In genomic region chr19:24183680-24184235, GRCm38 (mm10) we compare ENCODE assay signal across 25 mouse cellular contexts. TPM values are rescaled to one million over a fixed set of nuclear protein-coding genes. Genes with fewer than 3 reads are reported as not detected.
DNase-seq lines count a peak whose midpoint lies in the region; ATAC-seq and TF ChIP-seq lines count a peak whose summit lies in the region.
"Had no signal": no experiment of that assay in that cellular context is flagged by ENCODE, and none has a peak within 500 bp of the region (broad histone marks: within the 10 kb centered on the region; RNA-seq: fewer than 3 reads in every experiment).

No protein-coding gene starts in this region.

- H3K9ac ChIP-seq in kidney, embryonic 15.5 days = no peak overlapping the region
- H3K9ac ChIP-seq in midbrain, embryonic 11.5 days (ENCODE audit: low read length) = no peak overlapping the region
- H3K9ac ChIP-seq in midbrain, postnatal 0 days (replicated peaks; ENCODE audit: low read length, poor library complexity, severe bottlenecking) = no peak overlapping the region
- no peak overlapping the region for H3K9ac ChIP-seq in ES-Bruce4 (ENCODE audit: low read depth, poor library complexity, severe bottlenecking)
- H3K9ac ChIP-seq: forebrain, embryonic 15.5 days; heart, embryonic 12.5 days; heart, embryonic 15.5 days; hindbrain, embryonic 13.5 days had no signal

- no peak overlapping the region for H3K4me3 ChIP-seq in kidney, embryonic 15.5 days (replicated peaks)
- H3K4me3 ChIP-seq in kidney, adult 2 months (ENCODE audit: insufficient read depth, low read depth, low read length) = no peak overlapping the region
- no peak overlapping the region for H3K4me3 ChIP-seq in midbrain, embryonic 11.5 days (ENCODE audit: low read depth, low read length)
- H3K4me3 ChIP-seq in midbrain, postnatal 0 days (ENCODE audit: low read depth, low read length) = no peak overlapping the region
- peak overlapping the region; percentile 41 for H3K4me3 ChIP-seq in E14TG2a.4 (replicated peaks; ENCODE audit: low read length)
- H3K4me3 ChIP-seq in ES-Bruce4 (ENCODE audit: low read depth, low read length) = peak overlapping the region; percentile 34; the same call in 1 of the 2 replicates
- H3K4me3 ChIP-seq: forebrain, embryonic 10.5 days; forebrain, embryonic 15.5 days; heart, embryonic 12.5 days; heart, embryonic 15.5 days; hindbrain, embryonic 10.5 days; hindbrain, embryonic 13.5 days had no signal

- no peaks in the 10 kb centered on the region for H3K27me3 ChIP-seq in kidney, embryonic 15.5 days
- H3K27me3 ChIP-seq in kidney, adult 2 months (replicated peaks; ENCODE audit: control insufficient read depth, insufficient read depth, low read length) = no peaks in the 10 kb centered on the region
- no peaks in the 10 kb centered on the region for H3K27me3 ChIP-seq in midbrain, embryonic 11.5 days (ENCODE audit: control insufficient read depth, insufficient read depth, low read length)
- H3K27me3 ChIP-seq in midbrain, postnatal 0 days (ENCODE audit: insufficient read depth, low read length) = no peaks in the 10 kb centered on the region
- no peaks in the 10 kb centered on the region for H3K27me3 ChIP-seq in E14TG2a.4 (ENCODE audit: insufficient read depth, low read length)
- H3K27me3 ChIP-seq in ES-Bruce4 (ENCODE audit: control insufficient read depth, insufficient read depth, low read length, poor library complexity, severe bottlenecking) = no peaks in the 10 kb centered on the region
- H3K27me3 ChIP-seq: forebrain, embryonic 15.5 days; heart, embryonic 12.5 days; heart, embryonic 15.5 days; hindbrain, embryonic 13.5 days; Patski had no signal

- H3K36me3 ChIP-seq in kidney, embryonic 15.5 days = no peaks in the 10 kb centered on the region
- no peaks in the 10 kb centered on the region for H3K36me3 ChIP-seq in kidney, adult 2 months (ENCODE audit: control insufficient read depth, insufficient read depth, low read length)
- H3K36me3 ChIP-seq in midbrain, embryonic 11.5 days (ENCODE audit: control insufficient read depth, insufficient read depth, low read length) = no peaks in the 10 kb centered on the region
- no peaks in the 10 kb centered on the region for H3K36me3 ChIP-seq in midbrain, postnatal 0 days (ENCODE audit: insufficient read depth, low read length)
- H3K36me3 ChIP-seq in E14TG2a.4 (ENCODE audit: insufficient read depth, low read length) (peaks cover 60% of the 10 kb centered on the region), ES-Bruce4 (ENCODE audit: control insufficient read depth, insufficient read depth, low read length, poor library complexity, severe bottlenecking) (no peaks in the 10 kb centered on the region)
- H3K36me3 ChIP-seq: forebrain, embryonic 10.5 days; forebrain, embryonic 15.5 days; G1E; heart, embryonic 15.5 days; hindbrain, embryonic 10.5 days; hindbrain, embryonic 13.5 days had no signal

- 72% methylated on average over 15 of the region's 15 CpGs for WGBS in kidney, embryonic 15.5 days
- 66% methylated on average over 15 of the region's 15 CpGs for WGBS in kidney, adult 2 months
- WGBS in midbrain, embryonic 11.5 days = 72% methylated on average over 15 of the region's 15 CpGs
- 62% methylated on average over 15 of the region's 15 CpGs for WGBS in midbrain, postnatal 0 days

- no peak overlapping the region for H3K4me2 ChIP-seq in kidney, embryonic 15.5 days
- no peak overlapping the region for H3K4me2 ChIP-seq in midbrain, embryonic 11.5 days
- H3K4me2 ChIP-seq in midbrain, postnatal 0 days (ENCODE audit: low read depth, low read length, poor library complexity, severe bottlenecking) = no peak overlapping the region
- H3K4me2 ChIP-seq: forebrain, embryonic 15.5 days; heart, embryonic 12.5 days; heart, embryonic 15.5 days; hindbrain, embryonic 13.5 days had no signal

- DNase-seq in kidney, adult 2 months = no peak
- peak; percentile 74 for DNase-seq in midbrain, embryonic 11.5 days (ENCODE audit: low spot score, missing footprints)
- no peak for DNase-seq in midbrain, postnatal 0 days (ENCODE audit: low spot score)
- no peak for DNase-seq in adrenal gland, postnatal 4 days (ENCODE audit: low spot score in 2 of 2)
- DNase-seq: adrenal gland, postnatal 14 days; cerebellum, adult 18-20 months; cerebellum, adult 9-10 months; cerebellum, postnatal 14 days; gastrocnemius, postnatal 25 days; heart, adult 18-20 months; heart, postnatal 10 days; heart, postnatal 36 days had no signal

- no peaks in the 10 kb centered on the region for H3K9me3 ChIP-seq in kidney, embryonic 15.5 days (replicated peaks)
- H3K9me3 ChIP-seq in midbrain, embryonic 11.5 days (ENCODE audit: control insufficient read depth, low read length) = no peaks in the 10 kb centered on the region
- no peaks in the 10 kb centered on the region for H3K9me3 ChIP-seq in midbrain, postnatal 0 days (ENCODE audit: low read length)
- H3K9me3 ChIP-seq in E14TG2a.4 (ENCODE audit: low read length) (0 out of 2 replicates have a peak, but pooled peaks cover 6% of the 10 kb centered on the region), ES-Bruce4 (replicated peaks; ENCODE audit: control insufficient read depth, insufficient read depth, low read length, poor library complexity, severe bottlenecking) (no peaks in the 10 kb centered on the region)
- H3K9me3 ChIP-seq: forebrain, embryonic 15.5 days; G1E; heart, embryonic 12.5 days; heart, embryonic 15.5 days; hindbrain, embryonic 10.5 days; hindbrain, embryonic 13.5 days had no signal

- no peak for TF ChIP-seq POLR2A in kidney, adult 2 months (IDR thresholded peaks at IDR 0.05; ENCODE audit: low read depth, low read length)
- TF ChIP-seq POLR2A in ES-Bruce4 (IDR thresholded peaks at IDR 0.05; ENCODE audit: insufficient read depth, low read length) = no peak

- no peak for TF ChIP-seq EP300 in ES-Bruce4 (IDR thresholded peaks at IDR 0.05; ENCODE audit: insufficient read depth, low read depth, low read length)

- TF ChIP-seq CTCF in kidney, adult 2 months (conservative IDR thresholded peaks at IDR 0.05; ENCODE audit: insufficient read depth, insufficient read length, low read depth, low read length) = no peak
- TF ChIP-seq CTCF in midbrain, postnatal 0 days (IDR thresholded peaks at IDR 0.05) = no peak
- no peak for TF ChIP-seq CTCF in E14TG2a.4 (conservative IDR thresholded peaks at IDR 0.05; ENCODE audit: low read length)
- no peak for TF ChIP-seq CTCF in ES-Bruce4 (IDR thresholded peaks at IDR 0.05; ENCODE audit: low read depth, low read length)

- peak; percentile 52; the same call in 1 of the 2 replicates for ATAC-seq in kidney, embryonic 15.5 days (replicated peaks; ENCODE audit: low FRiP score)
- ATAC-seq in midbrain, embryonic 11.5 days (ENCODE audit: low FRiP score) = no peak
- no peak for ATAC-seq in midbrain, postnatal 0 days (ENCODE audit: low FRiP score)
- ATAC-seq: CD4-positive, CD25-positive, alpha-beta regulatory T cell, adult 4 months; forebrain, embryonic 15.5 days; hindbrain, embryonic 16.5 days; Patski had no signal

- peak overlapping the region; percentile 66 for H3K27ac ChIP-seq in kidney, embryonic 15.5 days
- no peak overlapping the region for H3K27ac ChIP-seq in kidney, adult 2 months (ENCODE audit: insufficient read depth, low read depth, low read length)
- no peak overlapping the region for H3K27ac ChIP-seq in midbrain, embryonic 11.5 days (ENCODE audit: low read depth, low read length)
- no peak overlapping the region for H3K27ac ChIP-seq in midbrain, postnatal 0 days (ENCODE audit: low read depth, low read length)
- no peak overlapping the region for H3K27ac ChIP-seq in ES-Bruce4 (ENCODE audit: insufficient read depth, low read length)
- H3K27ac ChIP-seq: forebrain, embryonic 10.5 days; forebrain, embryonic 15.5 days; heart, embryonic 15.5 days; hindbrain, embryonic 10.5 days; hindbrain, embryonic 13.5 days had no signal

- no peaks in the 10 kb centered on the region for H3K4me1 ChIP-seq in kidney, embryonic 15.5 days
- H3K4me1 ChIP-seq in kidney, adult 2 months (ENCODE audit: control insufficient read depth, insufficient read depth, low read length) = no peaks in the 10 kb centered on the region
- H3K4me1 ChIP-seq in midbrain, embryonic 11.5 days (ENCODE audit: control insufficient read depth, insufficient read depth, low read length) = no peaks in the 10 kb centered on the region
- H3K4me1 ChIP-seq in midbrain, postnatal 0 days (ENCODE audit: insufficient read depth, low read length) = no peaks in the 10 kb centered on the region
- peaks cover 56% of the 10 kb centered on the region for H3K4me1 ChIP-seq in E14TG2a.4 (replicated peaks; ENCODE audit: low read depth, low read length)
- H3K4me1 ChIP-seq in ES-Bruce4 (ENCODE audit: control insufficient read depth, insufficient read depth, low read length) = peaks cover 2% of the 10 kb centered on the region
- H3K4me1 ChIP-seq: forebrain, embryonic 15.5 days; hindbrain, embryonic 13.5 days had no signal

RNA-seq across cellular contexts. Expression of gene Tjp2, which starts 41.1 kb away (rescaled TPM):
- polyA plus RNA-seq in kidney, embryonic 15.5 days (2015; fragmentation: Nextera tagmentation; extraction: Ambion mirVana) = 31.3 and 31.4 TPM in 2 replicates
- polyA plus RNA-seq in kidney, adult 2 months (2012; rRNA removed) = 13.0 and 13.4 TPM in 2 replicates
- polyA plus RNA-seq in midbrain, embryonic 11.5 days (2014; fragmentation: Nextera tagmentation; extraction: Ambion mirVana) = 22.3 and 23.0 TPM in 2 replicates
- total RNA-seq in midbrain, postnatal 0 days (2014; rRNA removed) = 18.2 and 18.7 TPM in 2 replicates
- polyA plus RNA-seq in midbrain, postnatal 0 days (2015; fragmentation: Nextera tagmentation; extraction: Ambion mirVana) = 11.0 and 11.2 TPM in 2 replicates
- polyA plus RNA-seq in ES-Bruce4 (2011; ENCODE audit: insufficient read depth, insufficient read length, low read depth, missing spikeins) = 114 and 115 TPM in 2 replicates
- 10 to 100 TPM; 14.5 to 17.3 TPM for total RNA-seq in adrenal gland, postnatal 4 days (2021)

Comparison
In these comparisons a context has a peak if more than half of its experiments do, and no peak if none do; other contexts are left out.
1. H3K4me3 ChIP-seq: peak in E14TG2a.4 (single experiment) and ES-Bruce4 (single experiment); none in kidney, embryonic 15.5 days (single experiment), kidney, adult 2 months (single experiment), midbrain, embryonic 11.5 days (single experiment) and midbrain, postnatal 0 days (single experiment).